Mouse (Mus musculus) liver, adult 2 months (tissue): Measurements from ENCODE around the gene Hspa1a. TPM values are rescaled to one million over a fixed set of nuclear protein-coding genes. Genes with fewer than 3 reads are reported as not detected.

Experiments used
- DNase-seq: peaks from one replicate; pipeline ENCODE4 v3.0.0-alpha.2; 2011; ENCODE audit warnings: low read depth, low spot score; ENCODE audit errors: extremely low read depth
- H3K27ac ChIP-seq: fragments of 200-500 bp; replicated peaks from 2 replicates; pipeline ENCODE4 v1.5.1; 2012; ENCODE audit warnings: low read depth, mild to moderate bottlenecking, control low read depth, inconsistent platforms, low read length; ENCODE audit not compliant: insufficient read depth
- H3K27me3 ChIP-seq: fragments of 200-500 bp; 2 replicates; pipeline ENCODE4 v1.6.1; 2012; ENCODE audit warnings: mild to moderate bottlenecking, moderate library complexity, low read length, inconsistent platforms; ENCODE audit not compliant: control insufficient read depth, insufficient read depth
- H3K36me3 ChIP-seq: fragments of 200-500 bp; 2 replicates; pipeline ENCODE4 v1.6.1; 2012; ENCODE audit warnings: low read length, inconsistent platforms; ENCODE audit not compliant: control insufficient read depth, insufficient read depth
- H3K4me1 ChIP-seq: fragments of 200-500 bp; 2 replicates; pipeline ENCODE4 v1.6.1; 2011; ENCODE audit warnings: low read length; ENCODE audit not compliant: control insufficient read depth, insufficient read depth
- H3K4me3 ChIP-seq: fragments of 200-500 bp; 2 replicates; pipeline ENCODE4 v1.5.1; 2011; ENCODE audit warnings: low read depth, mild to moderate bottlenecking, control low read depth, low read length, moderate library complexity; ENCODE audit not compliant: insufficient read depth
- H3K79me2 ChIP-seq: fragments of 200-500 bp; 2 replicates; pipeline ENCODE4 v1.6.1; 2012; ENCODE audit warnings: inconsistent platforms, mild to moderate bottlenecking, low read length, moderate library complexity; ENCODE audit not compliant: control insufficient read depth, insufficient read depth
- H3K9ac ChIP-seq: fragments of 200-500 bp; 2 replicates; pipeline ENCODE4 v1.6.1; 2012; ENCODE audit warnings: low read depth, mild to moderate bottlenecking, control low read depth, inconsistent platforms, low read length
- CTCF ChIP-seq: fragments of 200-500 bp; IDR thresholded peaks from 2 replicates; pipeline ENCODE4 v1.5.1; 2011; ENCODE audit warnings: low read depth, low read length, control low read depth
- POLR2A ChIP-seq: fragments of 200-500 bp; IDR thresholded peaks from 2 replicates; pipeline ENCODE4 v1.6.1; 2011; ENCODE audit warnings: low read length, control low read depth; ENCODE audit not compliant: insufficient read depth; ENCODE audit errors: extremely low read depth
- WGBS: fragments of 180-500 bp; shearing (Covaris S2); methylation state at CpG from one replicate; pipeline ENCODE4 v1.1.7; 2018; 5-methylcytosine and 5-hydroxymethylcytosine counted together
- polyA plus RNA-seq: library from polyadenylated mRNA; depleted of rRNA; stranded (reverse); fragments of >200 nt; gene quantifications from 2 replicates; pipeline ENCODE4 v1.2.3, GENCODE M21; 2012
- total RNA-seq: library from RNA; depleted of rRNA; stranded (reverse); fragments of >200 nt; gene quantifications from 2 replicates; pipeline ENCODE4 v1.2.3, GENCODE M21; 2014

Hspa1a gene
- total and polyA plus RNA-seq, 2 experiments = 0.18 to 0.45 TPM

GRCm38 (mm10) chr17:34937960-34938505 is 33.9 kb downstream of the Hspa1a start:
- H3K4me3 ChIP-seq = no peak overlapping the region
- H3K36me3 ChIP-seq = no peaks in the 10 kb centered on the region; the same call in 1 of the 2 replicates
- peaks cover 10% of the 10 kb centered on the region for H3K4me1 ChIP-seq
- H3K27ac ChIP-seq = no peak overlapping the region
- H3K79me2 ChIP-seq = no peaks in the 10 kb centered on the region
- H3K27me3 ChIP-seq = no peaks in the 10 kb centered on the region
- peak; percentile 46 for DNase-seq
- TF ChIP-seq POLR2A = no peak
- no peak for TF ChIP-seq CTCF
- WGBS = 54% methylated on average over 6 of the region's 6 CpGs
- no peak overlapping the region for H3K9ac ChIP-seq

DNA sequence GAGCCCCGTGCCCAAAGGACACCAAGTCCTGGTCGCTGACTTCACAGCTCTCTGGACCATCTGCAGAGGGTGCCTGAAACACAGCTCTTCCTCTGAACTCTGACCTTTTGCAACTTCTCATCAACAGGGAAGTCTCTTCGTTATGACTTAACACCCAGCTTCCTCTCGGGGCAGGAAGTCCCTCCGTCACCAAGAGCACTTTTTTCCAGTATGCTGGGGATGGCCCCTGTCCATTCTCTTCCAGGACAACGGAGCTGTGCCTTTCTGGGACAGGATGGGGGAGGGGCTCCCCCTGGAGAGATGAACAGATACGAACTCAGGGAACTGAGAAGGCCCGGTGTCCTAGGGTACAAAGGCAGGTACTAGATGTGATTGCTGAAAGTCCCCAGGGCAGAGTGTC is 37.1 kb downstream of the Hspa1a start:
- H3K36me3 ChIP-seq = no peaks in the 10 kb centered on the region; the same call in 1 of the 2 replicates
- H3K4me3 ChIP-seq = no peak overlapping the region
- 38% methylated on average over 8 of the region's 8 CpGs for WGBS
- no peak overlapping the region for H3K27ac ChIP-seq
- H3K4me1 ChIP-seq = peaks cover 16% of the 10 kb centered on the region
- no peaks in the 10 kb centered on the region for H3K27me3 ChIP-seq
- no peak overlapping the region for H3K9ac ChIP-seq
- no peak for DNase-seq
- TF ChIP-seq POLR2A = no peak
- TF ChIP-seq CTCF = no peak
- peaks cover 7% of the 10 kb centered on the region; the same call in 1 of the 2 replicates for H3K79me2 ChIP-seq

- DNase-seq = peak; percentile 74
- Histone ChIP-seq H3K4me3 (peak overlapping the region; percentile 37), H3K27ac (no peak overlapping the region), H3K79me2 (peaks cover 7% of the 10 kb centered on the region; the same call in 1 of the 2 replicates), H3K36me3 (no peaks in the 10 kb centered on the region; the same call in 1 of the 2 replicates), H3K4me1 (peaks cover 16% of the 10 kb centered on the region), H3K9ac (peak overlapping the region; percentile 17), H3K27me3 (no peaks in the 10 kb centered on the region)
- TF ChIP-seq POLR2A = no peak
- TF ChIP-seq CTCF = no peak
- 20% methylated on average over 24 of the region's 24 CpGs for WGBS
Measured at GRCm38 (mm10) chr17:34934031-34934430, 37.9 kb downstream of the Hspa1a start.

DNA sequence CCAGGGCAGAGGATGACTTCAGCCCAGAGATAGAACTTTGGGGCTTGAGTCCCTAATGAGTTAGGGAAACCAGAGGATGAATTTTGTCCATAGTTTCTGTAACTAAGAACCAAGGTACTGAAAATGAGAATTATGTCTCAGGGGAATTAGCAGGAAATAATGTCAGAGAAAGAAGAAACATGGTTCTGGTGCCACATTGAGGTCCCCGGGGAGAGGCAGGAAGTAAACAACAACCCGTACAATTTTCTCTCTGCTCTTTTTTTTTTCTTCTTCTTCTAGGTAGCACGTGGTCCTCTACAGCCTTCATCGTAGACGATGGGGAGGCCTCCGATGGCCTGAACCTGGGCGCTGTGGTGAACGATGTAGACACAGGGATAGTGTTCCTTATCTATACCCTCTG is 39.7 kb downstream of the Hspa1a start:
- Histone ChIP-seq H3K79me2 (peaks cover 7% of the 10 kb centered on the region; the same call in 1 of the 2 replicates), H3K27me3 (no peaks in the 10 kb centered on the region), H3K4me3 (peak overlapping the region; percentile 78; the same call in 1 of the 2 replicates), H3K4me1 (peaks cover 16% of the 10 kb centered on the region), H3K36me3 (no peaks in the 10 kb centered on the region; the same call in 1 of the 2 replicates), H3K9ac (peak overlapping the region; percentile 83; the same call in 1 of the 2 replicates), H3K27ac (no peak overlapping the region)
- WGBS = 64% methylated on average over 8 of the region's 8 CpGs
- TF ChIP-seq POLR2A (no peak), CTCF (no peak)
- DNase-seq = no peak

DNA sequence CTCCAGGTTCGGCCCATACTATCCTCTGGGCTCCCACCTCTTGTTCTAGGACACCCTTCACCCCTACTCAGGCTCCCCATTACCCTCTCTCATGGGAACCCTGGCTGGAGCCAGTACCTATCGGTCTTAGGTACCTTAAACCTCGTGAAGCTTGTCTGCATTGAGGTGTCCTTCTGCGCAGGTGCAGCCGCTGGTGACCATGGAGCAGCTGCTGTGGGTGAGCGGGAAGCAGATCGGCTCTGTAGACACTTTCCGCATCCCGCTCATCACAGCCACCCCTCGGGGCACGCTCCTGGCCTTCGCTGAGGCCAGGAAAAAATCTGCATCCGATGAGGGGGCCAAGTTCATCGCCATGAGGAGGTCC is 40.2 kb downstream of the Hspa1a start:
- WGBS = 3% methylated on average over 14 of the region's 14 CpGs
- Histone ChIP-seq H3K79me2 (peaks cover 7% of the 10 kb centered on the region; the same call in 1 of the 2 replicates), H3K27me3 (no peaks in the 10 kb centered on the region), H3K9ac (peak overlapping the region; percentile 83), H3K4me3 (peak overlapping the region; percentile 78), H3K27ac (peak overlapping the region; percentile 53; the same call in 1 of the 2 replicates), H3K36me3 (no peaks in the 10 kb centered on the region; the same call in 1 of the 2 replicates), H3K4me1 (peaks cover 16% of the 10 kb centered on the region)
- no peak for TF ChIP-seq CTCF
- TF ChIP-seq POLR2A = no peak
- DNase-seq = no peak

DNA sequence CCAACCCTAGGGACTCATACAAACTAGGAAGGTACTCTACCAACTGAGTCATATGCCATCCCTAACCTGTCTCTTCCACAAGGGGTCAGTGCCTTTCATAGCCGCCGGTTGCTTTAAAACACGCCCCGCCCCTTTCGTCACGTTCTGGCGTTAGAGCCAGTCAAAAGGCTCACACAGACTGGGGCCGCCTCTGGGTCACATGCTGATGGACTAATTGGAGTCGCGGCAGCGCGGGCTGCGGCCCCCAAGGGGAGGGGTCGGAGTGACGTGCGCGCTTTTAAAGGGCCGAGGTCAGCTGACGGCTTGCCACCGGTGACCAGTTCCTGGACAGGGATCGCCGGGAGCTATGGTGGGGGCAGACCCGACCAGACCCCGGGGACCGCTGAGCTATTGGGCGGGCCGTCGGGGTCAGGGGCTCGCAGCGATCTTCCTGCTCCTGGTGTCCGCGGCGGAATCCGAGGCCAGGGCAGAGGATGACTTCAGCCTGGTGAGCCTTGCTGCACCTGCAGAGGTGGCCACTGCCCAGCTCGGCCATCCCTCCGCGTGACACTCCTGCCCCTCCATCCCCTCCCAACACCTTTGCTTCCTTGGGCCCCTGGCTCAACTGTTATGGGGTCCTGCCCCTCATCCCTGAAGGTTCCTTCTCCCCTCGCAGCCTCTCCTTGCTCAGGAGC is 40.8 kb downstream of the Hspa1a start, which contains the start of gene Neu1:
Neu1 (plus strand) TSS at position 193 of the 674 bp plus-strand sequence.
- TF ChIP-seq POLR2A (peak; percentile 93), CTCF (peak; percentile 73)
- H3K36me3 ChIP-seq = no peaks in the 10 kb centered on the region; the same call in 1 of the 2 replicates
- H3K4me1 ChIP-seq = peaks cover 16% of the 10 kb centered on the region
- H3K79me2 ChIP-seq = peaks cover 7% of the 10 kb centered on the region; the same call in 1 of the 2 replicates
- DNase-seq = peak; percentile 90
- WGBS = under 1% methylated on average over 38 of the region's 38 CpGs
- H3K27ac ChIP-seq = peak within 1 kb of the TSS; percentile 53
- H3K4me3 ChIP-seq = peak within 1 kb of the TSS; percentile 78
- H3K27me3 ChIP-seq = no peaks in the 10 kb centered on the region
- peak within 1 kb of the TSS; percentile 83 for H3K9ac ChIP-seq
